Mouse (Mus musculus) cerebellum, postnatal 14 days (tissue): ENCODE measurements around the gene Nup107.

Source experiments
- DNase-seq, 2 experiments: peaks; one replicate each; pipeline ENCODE4 v3.0.0; 2021; ENCODE audit warnings: mixed read lengths in 2 of 2

The Nup107 gene

DNA sequence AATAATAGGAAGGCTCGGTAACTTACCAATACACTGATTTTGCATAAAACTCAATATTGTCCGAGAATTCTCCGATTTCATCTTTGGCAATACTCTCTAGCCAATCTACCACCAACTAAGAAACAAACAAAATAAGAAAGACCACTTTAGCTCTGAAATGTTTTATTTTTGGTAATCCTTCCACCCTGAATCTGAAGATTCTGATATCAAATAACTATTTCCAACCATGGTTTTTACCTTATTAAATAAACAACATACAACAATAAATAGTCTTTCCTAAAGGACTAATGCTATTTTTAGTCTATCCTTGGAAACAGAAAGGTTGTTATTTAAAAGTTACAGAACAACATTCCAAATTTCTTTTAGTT lies 15.4 kb downstream of the Nup107 start:
- DNase-seq: no peak

GRCm38 (mm10) chr10:117776281-117777102 lies 16.0 kb downstream of the Nup107 start:
- peak in 1 of 2 experiments; percentile 14 for DNase-seq

- no peak for DNase-seq
These were observed 16.9 kb downstream of the Nup107 start for GRCm38 (mm10) chr10:117775401-117776144.

- no peak for DNase-seq
These were observed 17.7 kb downstream of the Nup107 start for GRCm38 (mm10) chr10:117774817-117775120.

GRCm38 (mm10) chr10:117774011-117774816 lies 18.3 kb downstream of the Nup107 start:
- no peak for DNase-seq

DNA sequence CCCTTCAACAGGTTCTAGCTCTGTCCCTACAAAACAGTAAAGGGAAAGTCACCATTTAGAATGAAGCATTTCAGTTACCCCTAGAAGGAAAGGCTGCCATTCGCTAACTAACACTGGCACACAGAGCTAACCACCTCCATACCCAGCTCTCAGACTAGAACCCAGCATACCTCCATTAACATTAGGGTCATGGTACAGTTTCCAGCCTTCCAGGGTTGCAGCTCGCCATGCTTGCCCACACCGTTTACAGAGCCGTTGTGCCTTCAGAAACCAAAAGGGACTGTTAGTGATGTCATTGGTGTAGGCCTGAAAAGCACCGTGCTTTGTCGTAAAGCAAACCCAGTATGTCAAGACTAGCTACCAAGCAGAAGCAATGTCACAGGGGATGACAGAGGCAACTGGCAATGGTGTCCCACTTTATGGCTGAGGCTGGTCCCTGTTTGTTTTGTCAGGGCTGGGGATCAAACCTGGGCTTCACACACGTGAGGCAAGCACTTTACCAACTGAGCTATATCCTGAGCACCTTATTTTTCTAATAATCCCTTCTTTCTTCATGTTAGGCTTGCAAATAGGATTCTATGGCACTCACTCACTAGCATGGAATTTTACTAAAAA lies 19.3 kb downstream of the Nup107 start:
- no peak for DNase-seq

GRCm38 (mm10) chr10:117772364-117773105 lies 20.0 kb downstream of the Nup107 start:
- DNase-seq: no peak

- no peak for DNase-seq
These were observed 21.4 kb downstream of the Nup107 start for GRCm38 (mm10) chr10:117771131-117771510.

- no peak for DNase-seq
These were observed 22.0 kb downstream of the Nup107 start for GRCm38 (mm10) chr10:117770286-117771130.

DNA sequence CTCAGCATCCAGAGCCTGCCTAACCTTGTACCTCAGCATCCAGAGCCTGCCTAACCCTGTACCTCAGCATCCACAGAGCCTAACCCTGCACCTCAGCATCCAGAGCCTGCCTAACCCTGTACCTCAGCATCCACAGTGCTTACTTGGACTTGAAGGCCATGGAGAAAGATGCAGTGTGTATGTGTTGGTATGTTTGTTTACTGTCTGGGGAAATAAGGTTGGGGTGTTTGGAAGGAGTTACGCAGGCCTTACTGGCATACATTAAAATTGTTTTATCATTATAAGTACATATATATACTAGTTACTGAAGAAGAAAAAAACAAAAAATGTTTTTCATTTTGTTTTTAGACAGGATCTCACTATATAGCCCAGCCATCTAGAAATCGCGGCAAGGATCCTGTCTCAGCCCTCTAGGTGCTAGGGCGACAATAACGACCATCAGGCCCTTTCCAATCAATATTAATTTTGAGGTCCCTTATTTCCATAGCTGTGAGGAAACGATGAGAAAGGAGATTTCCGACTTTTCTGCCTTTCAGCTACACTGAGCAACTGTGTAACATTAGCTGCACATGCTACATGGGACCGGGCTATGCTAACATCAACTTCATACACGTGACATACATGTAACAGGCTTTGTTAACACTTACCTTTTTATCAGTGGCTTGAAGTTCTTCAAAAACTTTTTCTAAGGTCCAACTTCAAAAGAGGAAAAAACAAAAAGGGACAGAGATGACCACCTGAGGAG lies 22.8 kb downstream of the Nup107 start:
- no peak for DNase-seq

GRCm38 (mm10) chr10:117768141-117768440 lies 24.4 kb downstream of the Nup107 start:
- no peak for DNase-seq

- DNase-seq: no peak
These were observed 25.0 kb downstream of the Nup107 start for GRCm38 (mm10) chr10:117767286-117768140.

DNA sequence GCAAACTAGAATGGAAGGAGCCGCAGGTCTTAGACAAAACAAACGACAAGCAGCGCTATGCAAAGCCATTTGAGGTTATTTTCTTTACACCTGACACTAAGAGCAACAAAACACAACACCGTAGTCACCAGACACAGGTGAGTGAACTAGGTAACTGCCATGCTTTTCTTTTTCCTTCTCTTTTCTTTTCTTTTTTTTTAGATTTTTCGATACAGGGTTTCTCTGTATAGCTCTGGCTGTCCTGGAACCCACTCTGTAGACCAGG lies 25.7 kb downstream of the Nup107 start:
- no peak for DNase-seq

DNA sequence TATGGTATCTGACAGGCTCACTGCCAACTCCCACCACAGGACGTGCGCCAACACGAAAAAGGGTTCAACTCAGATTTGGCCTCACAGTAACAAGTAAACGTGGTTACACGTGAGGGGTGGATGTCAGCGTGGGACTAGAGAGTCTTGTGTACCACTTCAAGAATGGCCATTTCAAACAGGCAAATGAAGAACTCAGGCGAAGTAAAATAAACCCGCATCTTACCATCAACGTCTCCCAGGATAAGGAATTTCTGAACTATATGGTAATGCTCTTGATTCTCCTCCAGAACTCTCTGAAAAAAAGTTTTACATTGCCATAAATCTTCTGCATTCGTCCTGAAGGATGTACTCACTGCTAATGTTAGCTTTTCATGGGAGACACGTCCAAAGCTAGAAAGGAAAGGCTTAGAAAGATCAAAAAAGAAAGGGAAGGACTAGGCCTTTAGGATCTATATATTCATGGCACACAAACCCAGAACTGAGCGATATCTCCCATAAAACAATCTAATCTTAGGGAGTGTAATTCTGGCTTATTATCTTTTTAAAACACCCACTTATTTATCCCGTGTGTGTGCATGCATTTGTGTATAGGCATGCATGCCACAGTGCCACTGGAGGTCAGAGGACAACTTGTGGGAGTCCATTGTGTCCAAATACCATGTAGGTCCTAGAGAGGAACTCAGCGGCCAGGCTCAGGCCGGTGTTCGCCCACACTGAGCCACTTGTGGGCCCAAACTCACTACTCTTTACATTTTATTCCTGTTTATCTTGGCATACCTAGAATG lies 26.2 kb downstream of the Nup107 start:
- no peak for DNase-seq

DNA sequence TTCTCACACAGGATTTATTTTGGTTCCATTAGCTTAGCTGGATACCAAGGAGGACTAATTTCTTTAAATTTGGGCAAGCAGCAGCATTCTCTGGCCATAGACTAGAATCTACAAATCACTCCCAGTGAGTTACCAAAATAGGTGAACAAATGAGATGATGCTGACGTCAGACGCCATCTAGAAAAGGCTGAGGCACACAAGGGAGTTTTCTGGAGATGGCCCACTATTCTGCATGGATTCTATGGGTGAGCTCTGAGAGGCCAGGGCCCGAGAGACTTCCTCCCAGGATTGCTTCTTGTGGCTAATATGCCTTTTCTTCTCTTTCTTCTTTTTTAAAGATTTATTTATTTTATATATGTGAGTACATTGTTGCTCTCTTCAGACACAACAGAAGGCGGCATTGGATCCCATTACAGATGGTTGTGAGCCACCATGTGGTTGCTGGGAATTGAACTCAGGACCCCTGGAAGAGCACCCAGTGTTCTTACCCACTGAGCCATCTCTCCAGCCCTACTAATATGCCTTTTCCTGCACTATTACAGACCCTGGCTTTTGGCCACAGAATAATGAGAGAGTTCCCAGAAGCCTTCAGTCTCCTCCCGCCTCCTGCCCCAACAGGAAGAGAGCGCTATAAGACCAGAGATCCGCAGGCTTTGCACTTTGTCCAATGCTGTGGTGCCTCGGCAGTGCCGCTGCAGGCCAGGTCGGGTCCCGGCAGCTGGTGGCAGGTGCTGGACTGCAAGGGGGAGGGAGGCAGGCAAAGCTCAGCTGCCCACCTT lies 27.2 kb downstream of the Nup107 start:
- DNase-seq: no peak

GRCm38 (mm10) chr10:117764598-117764997 lies 27.9 kb downstream of the Nup107 start:
- DNase-seq: no peak

- no peak for DNase-seq
These were observed 28.8 kb downstream of the Nup107 start for GRCm38 (mm10) chr10:117763588-117764190.

DNA sequence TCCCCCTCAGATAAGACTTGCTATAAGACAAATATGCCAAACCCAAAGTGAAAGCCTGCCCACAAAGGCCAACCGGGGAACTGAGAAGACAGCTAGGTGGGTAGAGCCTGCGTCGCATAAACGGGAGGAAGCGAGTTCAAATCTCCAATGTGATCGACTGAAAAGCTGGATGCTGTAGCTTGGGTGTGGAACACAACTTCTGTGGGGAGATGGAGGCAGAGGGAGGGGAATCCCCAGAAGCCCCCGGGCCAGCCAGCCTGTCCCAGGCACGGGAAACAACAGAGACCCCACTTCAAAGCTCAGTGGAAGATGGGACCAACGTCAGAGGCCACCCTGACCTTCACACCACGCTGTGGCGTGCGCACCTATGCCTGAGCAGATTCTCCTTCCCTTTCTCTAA lies 29.5 kb downstream of the Nup107 start:
- DNase-seq: no peak
